Mouse (Mus musculus) frontal cortex, adult (tissue): ENCODE data around the gene Phb2.
A peak's percentile ranks its signal among the peaks of the same experiment; 100 is the strongest.
"Not testable (repeated sequence)": the region's sequence is repeated elsewhere in the genome, so short reads cannot be mapped to it uniquely, and the experiment has no call there.

ENCODE experiments used
- ATAC-seq: cut with Nextera tagmentation; 2 replicates; pipeline ENCODE4 v1.9.2; 2017; ENCODE audit warnings: mild to moderate bottlenecking, moderate library complexity, mixed read lengths; ENCODE audit not compliant: low TSS enrichment

The Phb2 gene

GRCm38 (mm10) chr6:124711824-124712782 lies at the start of gene Phb2, which contains the start of gene Emg1:
TSS of gene Phb2 (plus strand) at chr6:124712336.
TSS of gene Emg1 (minus strand) at chr6:124712178.
- peak; percentile 96 for ATAC-seq

DNA sequence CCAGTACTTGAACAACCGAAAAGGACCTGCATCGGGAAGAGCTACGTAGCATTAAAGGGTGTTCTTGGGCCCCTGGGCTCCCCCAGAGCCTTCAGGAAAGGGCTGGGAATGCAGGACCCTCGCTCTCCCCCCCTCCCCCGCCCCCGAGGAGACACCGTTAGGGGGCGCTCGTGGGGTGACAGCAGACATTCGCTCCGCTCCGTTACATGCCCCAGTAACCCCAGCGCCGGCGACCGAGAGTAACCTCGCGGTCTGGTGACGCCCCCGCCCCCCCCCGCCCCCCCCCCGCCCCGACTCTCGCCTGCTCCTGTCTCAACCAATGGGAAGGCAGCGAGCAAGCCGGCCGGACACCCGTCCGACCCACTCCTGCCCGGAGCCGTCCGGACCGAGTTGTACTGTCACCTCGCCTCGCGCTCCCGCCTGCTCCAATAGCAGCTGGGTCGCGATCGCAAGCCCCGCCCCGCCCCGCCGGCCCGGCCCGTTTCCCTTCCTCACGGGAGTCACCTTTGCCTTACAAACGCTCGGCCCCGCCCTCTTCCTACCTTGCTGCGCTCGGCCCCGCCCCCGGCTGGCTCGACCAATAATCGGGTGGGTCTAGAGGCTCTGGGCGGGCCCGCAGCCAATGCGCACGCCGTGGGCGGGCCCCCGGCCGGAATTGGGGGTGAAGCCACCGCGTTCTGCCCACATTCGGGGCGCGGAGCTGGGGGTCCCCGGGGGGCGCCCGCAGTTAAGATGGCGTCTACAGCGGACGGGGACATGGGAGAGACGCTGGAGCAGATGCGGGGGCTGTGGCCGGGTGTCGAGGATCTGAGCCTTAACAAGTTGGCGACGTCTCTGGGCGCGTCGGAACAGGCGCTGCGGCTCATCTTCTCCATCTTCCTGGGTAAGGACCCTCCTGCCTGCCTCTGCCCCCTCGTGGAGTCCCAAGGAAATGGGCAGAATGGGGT lies 49.4 kb upstream of the Phb2 start, which contains the start of gene Lpcat3:
Gene Lpcat3 (plus strand): TSS at position 551 of the 947 bp plus-strand sequence.
- peak; percentile 94 for ATAC-seq

DNA sequence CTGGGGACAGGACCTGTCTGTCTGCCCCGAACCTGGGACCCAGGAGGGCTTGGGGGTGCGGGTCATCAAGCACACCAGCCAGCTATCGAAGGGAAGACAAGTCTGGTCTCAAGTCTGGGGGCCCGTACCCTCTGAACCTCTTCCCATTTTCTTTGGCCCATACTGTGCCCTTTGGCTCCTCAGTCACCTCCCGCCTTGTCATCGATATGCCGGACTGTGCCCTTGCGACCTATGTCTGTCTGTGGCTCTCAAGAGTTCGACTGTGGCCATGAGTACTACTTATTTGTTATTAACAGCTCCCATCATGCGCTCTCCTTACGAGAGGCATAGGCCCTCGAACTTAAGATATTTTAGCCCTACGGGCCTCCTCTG lies 48.7 kb upstream of the Phb2 start:
- peak; percentile 2; the same call in 1 of the 2 replicates for ATAC-seq

DNA sequence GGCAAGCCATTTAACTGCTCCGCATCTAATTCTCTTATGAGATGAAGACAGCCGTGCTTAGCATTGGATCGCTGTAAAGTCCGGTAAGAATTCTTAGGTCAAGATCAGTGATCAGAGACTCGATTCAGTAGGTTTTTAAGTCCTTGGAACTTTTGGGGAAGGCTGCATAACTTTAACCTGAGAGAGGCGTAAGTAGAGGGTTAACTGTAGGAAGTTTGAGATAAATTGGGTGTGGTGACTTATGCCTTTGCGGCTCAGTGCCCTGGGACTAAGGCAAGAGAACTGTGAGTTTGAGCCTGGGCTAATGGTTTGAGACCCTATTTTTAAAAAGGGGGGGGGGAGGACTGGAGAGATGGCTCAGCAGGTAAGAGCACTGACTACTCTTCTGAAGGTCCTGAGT lies 47.9 kb upstream of the Phb2 start:
- ATAC-seq = no peak

GRCm38 (mm10) chr6:124665011-124665410 lies 47.1 kb upstream of the Phb2 start:
- no peak for ATAC-seq

DNA sequence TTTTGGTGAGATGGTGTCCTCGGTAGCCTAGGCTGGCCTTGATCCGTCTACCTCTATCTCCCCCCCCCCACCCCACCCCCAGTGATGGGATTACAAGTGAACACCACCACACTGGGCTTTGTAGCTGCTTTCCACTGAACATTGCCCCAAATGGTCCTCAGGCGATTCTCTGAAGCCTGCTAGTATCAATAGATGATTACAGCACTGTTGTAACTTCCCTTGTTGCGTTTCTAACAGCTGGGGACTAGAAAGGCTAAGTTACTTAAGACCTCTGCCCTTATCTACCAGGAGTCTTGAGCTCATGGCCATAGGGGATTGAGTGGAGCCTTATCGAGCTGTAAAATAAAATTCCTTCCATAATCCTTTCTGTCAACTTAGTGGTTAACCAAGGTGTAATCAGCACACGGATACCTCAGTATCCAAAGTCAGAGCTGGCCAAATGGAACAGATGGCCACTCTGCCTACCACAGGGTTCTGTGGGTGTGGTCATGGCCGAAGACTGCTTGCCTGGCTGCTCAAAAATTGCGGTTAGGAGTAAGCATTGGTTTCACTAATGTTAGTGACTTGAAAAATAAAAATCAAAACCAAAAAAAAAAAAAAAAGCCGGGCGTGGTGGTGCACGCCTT lies 42.8 kb upstream of the Phb2 start:
- no peak for ATAC-seq

DNA sequence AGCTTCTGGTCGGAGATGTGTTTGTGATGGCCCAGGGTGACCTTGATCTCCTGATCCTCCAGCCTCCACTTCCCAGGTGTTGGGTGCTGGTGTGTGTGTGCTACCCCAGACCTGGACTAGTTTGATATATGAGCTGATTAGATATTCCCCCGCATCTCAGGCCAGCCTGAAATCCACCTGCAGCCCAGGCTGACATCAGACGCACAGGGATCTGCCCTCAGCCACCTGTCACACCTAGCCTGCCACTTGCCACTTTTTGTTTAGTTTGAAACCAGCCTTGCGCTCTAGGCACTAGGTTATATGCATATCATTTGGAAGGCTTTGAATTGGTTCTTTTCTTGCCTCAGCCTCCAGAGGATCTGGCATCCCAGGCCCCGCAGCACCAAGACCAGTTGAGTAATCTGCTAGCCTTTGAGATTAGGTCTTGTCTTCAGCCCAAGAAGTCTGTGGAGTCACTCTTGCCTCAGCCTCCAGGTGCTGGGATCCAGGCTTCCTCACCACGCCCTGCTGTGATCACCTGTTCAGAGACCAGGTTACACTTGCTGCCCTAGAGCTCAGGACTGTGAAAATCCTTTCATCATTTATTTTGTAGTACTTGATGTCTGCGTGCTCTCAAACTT lies 41.7 kb upstream of the Phb2 start:
- no peak for ATAC-seq

GRCm38 (mm10) chr6:124672100-124672499 lies 40.0 kb upstream of the Phb2 start:
- ATAC-seq = no peak

GRCm38 (mm10) chr6:124673619-124674018 lies 38.5 kb upstream of the Phb2 start:
- peak; percentile 96 for ATAC-seq

DNA sequence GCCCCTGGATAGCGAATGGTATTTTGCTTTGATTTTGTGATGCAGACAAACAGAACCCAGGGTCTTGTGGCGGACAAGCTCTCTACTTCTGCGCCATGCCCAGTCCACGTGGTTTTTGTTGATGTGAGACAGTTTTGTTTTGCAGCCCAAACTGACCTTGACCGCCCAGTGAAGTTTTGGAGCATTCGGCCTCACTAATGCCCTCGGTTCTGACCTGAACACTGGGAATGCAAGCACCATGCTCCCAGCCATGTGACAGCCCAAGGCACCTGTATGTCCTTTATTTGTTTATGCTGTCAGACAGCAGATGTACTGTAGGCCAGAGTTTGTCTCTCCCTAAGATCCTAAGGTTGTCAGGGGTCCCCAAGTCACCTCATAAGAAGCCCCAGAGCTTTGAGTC lies 37.5 kb upstream of the Phb2 start:
- ATAC-seq = no peak

DNA sequence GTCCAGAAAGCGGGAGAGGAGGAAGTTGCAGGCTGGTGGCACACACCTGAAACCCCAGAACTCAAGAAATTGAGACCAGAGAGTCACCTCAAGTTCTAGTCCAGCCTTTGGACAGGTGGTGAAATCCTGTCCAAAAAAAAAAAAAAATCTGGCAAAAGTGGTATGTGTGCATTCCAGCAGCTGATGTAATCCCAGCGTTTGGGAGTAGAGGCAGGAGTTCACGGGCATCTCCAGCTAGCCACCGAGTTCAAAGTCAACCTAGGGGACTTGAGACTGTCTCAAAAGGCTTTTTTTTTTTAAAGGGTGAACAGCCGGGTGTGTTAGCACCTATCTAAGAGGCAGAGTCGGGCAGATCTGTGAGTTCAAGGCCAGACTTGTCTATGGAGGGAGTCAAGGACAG lies 36.0 kb upstream of the Phb2 start:
- ATAC-seq = no peak

- ATAC-seq = no peak
Measured at GRCm38 (mm10) chr6:124678769-124679168, 33.4 kb upstream of the Phb2 start.

DNA sequence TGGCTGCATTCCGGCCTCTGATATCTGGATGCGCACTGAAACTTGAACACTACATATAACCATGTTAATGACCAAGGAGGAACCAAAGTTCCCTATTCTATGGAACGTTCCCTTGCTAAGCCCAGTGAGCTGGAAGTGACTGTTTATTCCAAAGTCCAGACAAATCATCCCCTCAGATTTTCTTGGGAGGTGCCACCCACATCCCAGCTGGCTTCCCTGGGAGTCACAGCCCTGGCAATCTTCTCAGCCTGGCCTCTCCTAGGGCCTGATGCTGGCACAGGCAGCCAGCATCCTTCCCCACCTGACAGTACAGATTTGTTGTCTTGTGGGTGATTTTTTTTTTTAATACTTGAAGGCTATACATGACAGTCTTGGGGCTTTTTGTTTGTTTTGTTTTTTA lies 32.6 kb upstream of the Phb2 start:
- ATAC-seq = peak; percentile 65

GRCm38 (mm10) chr6:124682291-124682690 lies 29.8 kb upstream of the Phb2 start:
- ATAC-seq = not testable (repeated sequence)

DNA sequence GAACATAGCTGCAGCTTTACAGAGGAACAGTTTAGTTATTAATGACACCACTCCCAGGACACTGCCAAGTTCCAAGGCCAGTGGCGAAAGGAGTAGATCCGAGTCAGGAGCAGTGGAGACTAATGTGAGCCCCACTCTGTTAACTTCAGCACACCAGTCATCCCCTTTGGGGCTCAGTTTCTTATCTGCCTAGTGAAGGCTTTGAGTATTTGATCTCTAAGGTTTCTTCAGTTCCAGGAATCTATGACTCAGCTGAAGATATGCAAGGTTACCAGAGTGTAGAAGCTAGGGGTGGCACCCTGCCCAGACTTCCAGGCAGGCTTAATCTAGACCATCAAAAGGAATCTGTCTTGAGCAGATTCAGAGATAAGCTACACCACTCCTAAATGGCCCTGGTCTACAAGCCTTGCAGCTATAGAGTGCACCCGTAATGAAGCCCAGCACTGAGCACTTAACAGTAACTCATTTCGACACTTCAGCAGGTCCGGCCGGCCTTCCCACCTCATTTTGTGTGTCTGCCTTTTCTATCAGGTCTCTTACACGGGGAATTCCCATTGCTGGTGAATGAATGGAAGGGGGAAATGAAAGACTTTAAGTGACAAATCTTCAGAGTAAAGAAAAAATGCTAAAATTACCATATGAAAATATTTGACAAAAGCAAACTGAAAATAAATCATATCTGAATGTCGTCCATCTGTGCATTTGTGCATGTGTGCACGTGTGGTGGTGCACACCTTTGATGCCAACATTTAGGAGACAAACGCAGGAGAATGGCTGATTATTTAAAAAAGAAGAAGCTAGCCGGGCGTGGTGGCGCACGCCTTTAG lies 28.3 kb upstream of the Phb2 start:
- peak; percentile 76 for ATAC-seq

DNA sequence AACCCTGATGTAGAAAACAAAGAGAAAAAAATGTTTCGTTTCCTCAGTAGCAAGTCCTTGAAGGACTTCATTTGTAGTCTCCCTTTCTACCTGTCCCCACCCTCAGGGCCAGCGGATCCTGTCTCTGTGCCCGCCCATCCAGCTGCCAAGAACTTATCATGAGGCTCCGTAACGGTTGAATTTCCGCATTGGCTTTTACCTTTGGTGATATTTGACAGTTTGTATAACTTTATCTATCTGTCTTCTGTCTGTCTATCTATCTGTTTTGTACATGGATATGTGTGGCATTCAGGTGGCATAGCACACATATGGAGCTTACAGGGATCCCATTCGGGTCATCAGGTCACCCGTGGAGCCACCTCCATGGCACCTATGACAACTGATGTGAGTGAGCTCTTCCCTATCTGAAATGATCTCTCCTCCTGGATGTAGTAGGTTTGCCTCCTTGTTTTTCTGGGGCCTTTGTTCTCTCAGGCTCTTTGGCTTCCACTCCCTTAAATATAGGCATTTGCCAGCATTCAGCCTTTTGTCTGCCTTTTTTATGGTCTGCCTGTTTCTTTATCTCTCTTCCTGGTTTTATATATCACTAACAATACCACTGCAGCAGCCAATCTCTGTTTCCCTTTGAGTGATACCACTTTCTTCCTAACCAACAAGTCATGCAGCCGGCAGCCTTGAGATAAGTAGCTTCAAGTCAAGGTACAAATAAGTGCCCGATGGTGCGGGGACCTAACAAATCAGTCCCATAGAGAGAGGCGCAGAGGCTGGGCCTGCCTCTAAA lies 26.3 kb upstream of the Phb2 start:
- no peak for ATAC-seq

DNA sequence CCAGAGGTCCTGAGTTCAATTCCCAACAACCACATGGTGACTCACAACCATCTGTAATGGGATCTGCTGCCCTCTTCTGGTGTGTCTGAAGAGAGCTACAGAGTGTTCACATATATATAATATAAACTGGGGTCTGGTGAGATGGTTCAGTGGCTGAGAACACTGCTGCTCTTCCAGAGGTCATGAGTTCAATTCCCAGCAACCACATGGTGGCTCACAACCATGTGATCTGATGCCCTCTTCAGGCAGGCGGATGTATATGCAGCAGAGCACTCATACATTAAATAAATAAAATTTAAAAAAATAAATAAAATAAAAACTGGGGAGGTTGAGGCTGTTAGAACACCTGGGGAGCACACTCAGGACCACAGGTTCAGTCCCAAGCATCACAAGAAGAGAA lies 25.5 kb upstream of the Phb2 start:
- not testable (repeated sequence) for ATAC-seq

DNA sequence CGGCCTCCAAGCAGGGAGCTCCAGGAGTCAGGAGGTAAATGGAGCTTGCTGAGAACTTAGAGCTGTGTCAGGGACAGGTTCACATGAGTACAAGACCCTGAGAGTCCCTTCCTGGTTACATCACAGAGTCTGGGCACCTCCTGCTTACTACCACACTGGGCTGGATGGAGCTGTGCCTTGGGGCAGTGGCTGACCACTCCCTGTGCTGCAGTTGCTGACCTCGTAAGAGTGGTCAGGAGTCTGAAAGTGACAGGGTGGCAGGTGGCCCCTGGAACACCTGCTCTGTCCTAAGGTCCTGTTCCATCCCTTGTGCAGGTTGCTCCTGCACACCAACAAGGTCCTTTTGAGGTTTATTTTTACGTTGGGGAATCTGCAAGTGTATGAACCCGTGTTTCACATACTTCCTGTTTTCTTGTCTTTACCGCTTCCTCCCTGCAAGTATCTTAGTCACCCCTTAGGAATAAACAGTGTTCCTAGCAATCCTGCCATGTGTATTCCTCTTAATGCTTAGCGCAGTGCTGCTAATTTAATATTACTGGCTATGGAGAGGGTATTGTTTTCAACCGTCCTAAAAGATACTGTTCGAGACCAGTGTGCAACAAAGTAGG lies 23.9 kb upstream of the Phb2 start:
- ATAC-seq = no peak

GRCm38 (mm10) chr6:124689011-124689410 lies 23.1 kb upstream of the Phb2 start:
- no peak for ATAC-seq
